Mouse (Mus musculus) heart, postnatal 10 days (tissue): Measurements from ENCODE around the gene Bcat2. TPM values are rescaled to one million over a fixed set of nuclear protein-coding genes. Genes with fewer than 3 reads are reported as not detected.

Experiments
- DNase-seq, 2 experiments: peaks; one replicate each; pipeline ENCODE4 v3.0.0; 2021
- intact Hi-C: fragments of 180-260 bp; cut with DNase I; formaldehyde crosslinking; loops from one replicate; pipeline ENCODE4 v1.15.1; 2025
- total RNA-seq, 2 experiments: library from RNA; stranded (reverse); gene quantifications; 2 replicates each; pipeline ENCODE4 v1.2.3; 2021

Gene Bcat2
- total RNA-seq, 2 experiments from 2014 or later, result 54.7 to 54.9 TPM

DNA sequence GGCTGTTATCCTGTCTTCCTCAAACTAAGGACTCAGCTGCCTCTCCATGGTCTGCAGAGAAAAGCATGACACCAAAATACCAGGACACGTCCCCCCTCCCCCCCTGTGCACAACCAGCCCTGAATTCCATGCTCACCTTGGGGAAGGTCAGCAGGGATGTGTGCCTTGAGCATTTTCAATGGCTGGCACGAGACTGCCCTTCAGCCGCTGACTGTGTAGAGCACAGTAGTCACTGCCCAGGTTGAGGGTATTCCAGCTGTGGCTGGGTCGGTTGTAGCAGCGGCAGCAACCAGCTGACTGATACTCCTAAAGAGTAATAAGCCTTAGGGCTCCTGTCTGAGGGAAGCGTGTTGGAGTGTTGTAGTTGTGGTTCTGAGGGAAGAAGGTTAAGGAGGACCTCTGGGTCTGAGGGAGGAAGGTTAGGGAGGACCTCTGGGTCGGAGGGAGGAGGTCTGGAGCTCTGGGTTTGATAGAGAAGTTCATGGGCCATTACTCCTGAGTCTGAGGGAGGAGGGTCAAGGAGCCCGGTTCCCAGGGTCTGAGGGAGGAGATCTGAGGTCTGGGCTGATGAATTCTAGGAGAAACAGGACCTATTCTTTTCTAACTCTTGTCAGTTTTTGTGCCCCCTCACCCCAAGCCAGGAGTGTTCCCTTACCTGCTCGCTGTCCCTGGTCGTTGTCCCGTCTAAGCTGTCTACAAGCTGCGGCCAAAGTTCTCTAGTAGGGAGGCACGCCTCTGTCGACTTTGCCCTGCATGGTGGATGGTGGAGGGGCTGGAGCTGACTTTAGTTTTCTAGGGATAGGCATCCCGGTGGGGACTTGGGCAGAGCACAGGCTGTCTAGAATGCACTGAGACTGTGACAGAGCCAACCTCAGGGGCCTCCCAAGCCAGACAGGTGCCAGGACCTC lies 4.8 kb downstream of the Bcat2 start:
- intact Hi-C loops, result no loop called here
- DNase-seq, result peak in 1 of 2 experiments; percentile 23

DNA sequence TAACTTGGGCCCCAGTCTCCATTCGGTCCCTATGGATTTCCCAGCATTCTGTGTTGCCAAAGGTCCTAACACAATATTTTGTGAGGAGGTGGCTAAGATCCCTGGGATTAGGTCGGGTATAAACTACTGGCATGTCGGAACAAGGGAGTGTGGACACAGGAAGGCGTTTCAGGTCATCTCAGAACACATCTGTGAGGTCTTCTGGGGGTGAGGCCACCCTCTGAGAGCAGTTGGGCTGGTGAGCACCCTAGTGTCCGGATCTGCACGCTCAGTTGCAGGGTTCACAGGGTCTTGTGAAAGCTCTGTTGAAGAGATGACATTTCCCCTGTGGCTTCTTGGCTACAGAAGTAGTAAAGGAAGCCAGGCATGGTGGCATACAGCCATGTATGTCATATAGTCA lies 16.0 kb downstream of the Bcat2 start:
- intact Hi-C loops, result no loop called here
- no peak for DNase-seq

DNA sequence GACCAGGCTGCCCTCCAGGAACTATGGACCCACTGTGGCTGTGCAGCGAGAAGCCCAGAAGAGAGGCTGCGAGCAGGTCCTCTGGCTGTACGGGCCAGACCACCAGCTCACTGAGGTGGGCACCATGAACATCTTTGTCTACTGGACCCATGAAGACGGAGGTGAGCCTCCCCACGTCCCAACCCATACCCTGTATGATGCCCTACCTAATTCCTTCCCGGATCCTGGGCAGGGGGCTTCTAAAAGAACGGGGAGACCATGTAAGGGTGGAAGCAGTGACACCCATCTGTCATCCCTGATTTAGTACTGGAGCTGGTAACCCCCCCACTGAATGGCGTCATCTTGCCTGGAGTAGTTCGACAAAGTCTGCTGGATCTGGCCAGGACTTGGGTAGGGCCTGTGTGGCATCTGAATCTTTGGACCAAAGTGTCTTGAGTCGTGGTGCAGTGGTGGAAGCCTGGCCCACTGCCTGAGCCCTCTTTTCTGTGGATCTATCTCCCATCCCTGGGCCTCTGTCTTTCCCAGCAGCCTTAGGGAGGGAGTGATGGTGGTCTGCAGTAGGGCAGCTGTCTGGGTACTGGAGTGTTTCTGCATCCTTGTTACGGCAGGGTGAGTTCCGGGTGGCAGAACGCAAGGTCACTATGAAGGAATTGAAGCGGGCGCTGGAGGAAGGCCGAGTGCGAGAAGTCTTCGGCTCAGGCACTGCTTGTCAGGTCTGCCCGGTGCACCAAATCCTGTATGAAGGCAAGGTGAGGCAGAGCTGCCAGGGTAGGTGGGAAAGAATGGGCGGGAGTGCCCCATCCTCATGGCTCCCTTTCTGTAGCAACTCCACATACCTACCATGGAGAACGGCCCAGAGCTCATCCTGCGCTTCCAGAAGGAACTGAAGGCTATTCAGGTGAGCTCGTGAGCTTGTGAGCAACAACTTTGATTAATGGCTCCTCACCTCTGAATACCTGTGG lies 18.0 kb downstream of the Bcat2 start:
- no peak for DNase-seq
- intact Hi-C loops, result loop anchor here (2.0 kb wide), 1 partner anchor 17 kb away; the partner anchor contains the start of gene Bcat2

DNA sequence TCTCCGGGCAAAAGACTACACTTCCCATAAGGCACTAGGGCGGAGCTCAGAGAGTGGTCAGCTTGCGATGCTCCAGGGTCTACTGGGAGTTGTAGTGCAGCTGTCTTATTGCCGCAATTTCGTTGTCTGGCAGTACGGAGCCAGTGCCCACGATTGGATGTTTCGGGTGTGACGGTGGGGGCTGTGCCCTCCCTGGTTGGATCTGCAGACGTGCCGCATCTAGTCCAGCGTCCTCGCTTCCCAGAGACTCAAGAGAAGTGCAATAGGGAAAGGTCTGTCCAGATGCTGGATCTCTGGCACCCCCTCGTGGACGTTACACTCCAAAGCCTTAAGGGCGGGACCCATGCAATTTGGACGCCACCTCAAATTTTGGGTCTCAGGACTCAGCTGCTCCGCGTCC lies 19.2 kb downstream of the Bcat2 start:
- intact Hi-C loops, result loop anchor here (2.0 kb wide), 1 partner anchor 18 kb away; the partner anchor contains the start of gene Bcat2
- peak; percentile 96 to 97 for DNase-seq

DNA sequence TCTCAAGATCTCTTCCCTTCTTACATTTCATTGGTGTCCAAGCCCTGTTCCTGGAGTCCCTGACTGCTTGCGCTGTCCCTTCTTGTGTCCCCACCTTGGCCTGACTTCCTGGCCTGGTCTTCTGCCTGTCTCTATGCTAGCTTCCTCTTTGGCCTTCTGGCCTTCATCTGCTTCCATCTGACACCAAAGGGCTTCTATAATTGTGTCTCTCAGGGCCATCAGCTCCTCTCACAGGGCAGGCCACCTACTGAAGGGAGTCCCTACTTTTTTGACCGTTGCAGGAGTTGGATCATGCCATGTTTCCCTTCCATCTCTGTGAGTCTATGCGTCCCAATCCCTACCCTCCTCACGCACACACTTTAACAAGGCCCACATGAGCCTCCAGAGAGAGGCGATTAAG lies 19.9 kb downstream of the Bcat2 start:
- intact Hi-C loops, result loop anchor here (1.0 to 2.0 kb wide), 2 partner anchors 19 to 34 kb away; partner anchors contain the start of gene Bcat2
- DNase-seq, result no peak

DNA sequence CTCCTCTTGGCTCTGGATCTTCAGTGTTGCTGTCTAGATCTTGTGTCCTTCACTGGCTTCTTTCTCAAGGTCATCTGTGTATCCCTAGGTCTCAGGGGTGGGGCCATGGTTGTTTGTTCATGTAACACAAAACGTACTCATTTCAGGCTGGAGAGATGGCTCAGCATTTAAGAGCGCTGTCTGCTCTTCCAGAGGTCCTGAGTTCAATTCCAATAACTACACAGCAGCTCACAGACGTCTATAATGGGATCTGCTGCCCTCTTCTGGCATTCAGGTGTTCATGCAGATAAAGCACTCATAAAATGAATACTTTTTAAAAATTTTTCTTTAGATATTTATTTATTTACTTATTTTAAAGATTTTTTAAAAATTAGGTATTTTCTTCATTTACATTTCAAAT lies 20.9 kb downstream of the Bcat2 start:
- DNase-seq, result no peak
- intact Hi-C loops, result loop anchor here (1.0 kb wide), 1 partner anchor 35 kb away; no protein-coding TSS in a partner anchor

DNA sequence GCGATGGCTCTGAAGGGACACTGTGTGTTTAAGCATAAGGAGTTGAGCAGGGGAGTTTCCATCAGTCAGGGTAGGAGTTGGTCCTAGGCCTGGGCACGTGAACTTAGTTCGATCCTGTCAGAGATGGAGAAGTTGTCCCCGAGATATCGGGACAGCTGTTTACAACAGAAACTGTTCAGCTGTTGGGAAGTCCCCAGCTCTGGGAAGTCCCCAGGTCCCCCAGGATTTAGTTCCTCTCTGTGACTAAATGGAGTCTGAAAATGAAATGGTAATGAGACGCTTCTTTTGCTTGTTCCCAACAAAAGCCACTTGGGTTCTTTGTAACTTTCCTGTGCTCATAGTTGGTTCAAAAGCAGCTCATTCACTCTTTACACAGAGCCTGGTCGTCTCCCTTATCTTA lies 21.9 kb downstream of the Bcat2 start:
- DNase-seq, result no peak
- intact Hi-C loops, result no loop called here

DNA sequence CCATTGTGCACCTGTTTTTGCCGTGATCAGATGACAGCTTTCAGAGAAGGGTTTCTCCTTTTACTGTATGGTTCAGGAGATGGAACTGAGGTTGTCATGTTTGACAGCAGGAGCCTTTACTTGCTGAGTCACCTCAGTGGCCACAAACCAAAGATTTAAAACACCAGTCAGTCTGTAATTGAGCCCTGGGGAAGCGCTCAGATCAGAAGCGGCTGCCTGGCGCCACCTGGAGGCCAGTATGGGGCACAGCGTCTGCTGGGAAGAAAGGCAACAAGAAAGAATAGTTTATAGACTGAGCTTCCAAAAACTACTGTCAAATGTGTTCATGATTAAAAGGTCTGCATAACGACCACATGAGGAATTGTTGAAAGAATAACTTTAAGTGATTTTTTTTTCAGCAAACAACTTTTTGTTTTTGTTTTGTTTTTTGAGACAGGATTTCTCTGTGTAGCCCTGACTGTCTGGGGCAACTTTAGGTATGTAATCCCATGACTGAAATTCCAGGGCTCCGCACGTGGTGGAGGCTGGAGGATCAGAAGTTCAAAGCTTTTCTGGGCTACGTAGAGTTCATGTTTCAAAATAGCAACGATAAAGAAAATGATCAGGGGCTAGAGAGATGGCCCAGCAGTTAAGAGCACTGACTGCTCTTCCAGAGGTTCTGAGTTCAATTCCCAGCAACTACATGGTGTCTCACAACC lies 23.3 kb downstream of the Bcat2 start:
- intact Hi-C loops, result loop anchor here (1.0 kb wide), 1 partner anchor 89 kb away; no protein-coding TSS in a partner anchor
- peak; percentile 79 to 85 for DNase-seq

DNA sequence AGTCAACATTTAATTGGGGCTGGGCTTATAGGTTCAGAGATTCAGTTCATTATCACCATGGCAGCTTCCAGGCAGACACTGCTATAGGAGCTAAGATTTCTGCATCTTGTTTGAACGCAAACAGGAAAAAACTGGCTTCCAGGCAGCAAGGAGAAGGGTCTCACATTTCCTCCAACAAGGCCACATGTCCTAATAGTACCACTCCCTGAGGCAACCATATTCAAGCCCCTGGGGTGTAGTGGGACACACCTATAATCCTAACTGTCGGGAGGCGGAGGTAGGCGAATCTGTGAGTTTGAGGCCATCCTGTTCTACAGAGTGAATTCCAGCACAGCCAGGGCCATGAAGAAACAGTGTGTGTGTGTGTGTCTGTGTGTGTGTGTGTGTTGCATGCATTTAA lies 25.2 kb downstream of the Bcat2 start:
- DNase-seq, result no peak
- intact Hi-C loops, result loop anchor here (2.0 kb wide), 1 partner anchor 30 kb away; no protein-coding TSS in a partner anchor

DNA sequence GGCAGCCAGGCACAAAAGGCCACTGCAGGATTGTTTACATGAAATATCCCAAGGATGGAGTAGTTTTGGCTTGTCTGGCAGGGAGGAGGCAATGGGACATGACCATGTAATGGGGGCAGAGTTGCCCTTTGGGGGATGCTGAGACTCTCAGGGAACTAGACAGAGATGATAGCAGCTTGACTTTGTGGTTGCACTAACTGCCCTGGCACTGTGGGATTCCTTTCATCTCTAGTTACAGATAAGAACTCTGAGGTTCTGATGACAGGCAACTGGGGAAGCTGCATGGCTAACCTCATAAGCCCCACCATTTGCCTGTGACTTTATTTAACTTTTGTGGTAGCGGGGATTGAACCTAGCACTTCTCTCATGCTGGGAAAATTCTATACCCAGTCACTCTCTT lies 26.2 kb downstream of the Bcat2 start:
- DNase-seq, result no peak
- intact Hi-C loops, result no loop called here

DNA sequence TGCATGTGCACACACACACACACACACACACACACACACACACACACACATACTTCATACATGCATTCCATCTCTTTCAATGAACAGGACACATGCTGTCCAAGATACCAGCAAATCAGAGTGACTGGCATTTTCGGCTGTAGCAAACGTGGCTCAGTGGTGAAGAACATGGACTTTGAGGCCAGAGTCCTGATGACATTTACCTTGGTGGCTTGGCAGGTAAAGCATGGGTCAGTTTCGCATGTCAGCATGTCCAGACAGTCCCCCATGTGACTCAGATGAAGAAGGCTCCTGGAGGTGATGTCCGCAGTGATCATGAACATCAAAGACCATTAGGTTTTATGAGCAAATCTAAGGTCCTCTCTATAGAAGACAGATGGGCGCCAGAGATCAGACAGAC lies 27.1 kb downstream of the Bcat2 start:
- no peak for DNase-seq
- intact Hi-C loops, result no loop called here

DNA sequence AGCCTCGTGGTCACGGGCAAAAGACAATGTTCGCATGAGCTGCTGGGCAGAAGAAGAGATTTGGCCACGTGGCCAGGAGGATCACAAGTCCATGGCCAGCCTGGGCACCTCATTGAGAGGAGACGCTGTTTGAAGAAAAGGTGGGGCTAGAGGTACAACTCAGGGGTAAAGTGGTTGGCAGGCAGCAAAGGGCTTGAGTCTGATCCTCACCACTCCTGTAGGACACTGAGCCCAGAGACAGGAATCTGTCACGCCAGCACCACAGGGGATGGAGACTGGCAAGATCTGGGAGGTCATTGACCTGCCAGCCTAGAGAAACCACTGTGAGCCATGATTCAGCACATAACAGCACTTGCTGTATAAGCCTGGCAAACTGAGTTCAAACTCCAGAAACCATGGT lies 27.6 kb downstream of the Bcat2 start:
- no peak for DNase-seq
- intact Hi-C loops, result no loop called here

DNA sequence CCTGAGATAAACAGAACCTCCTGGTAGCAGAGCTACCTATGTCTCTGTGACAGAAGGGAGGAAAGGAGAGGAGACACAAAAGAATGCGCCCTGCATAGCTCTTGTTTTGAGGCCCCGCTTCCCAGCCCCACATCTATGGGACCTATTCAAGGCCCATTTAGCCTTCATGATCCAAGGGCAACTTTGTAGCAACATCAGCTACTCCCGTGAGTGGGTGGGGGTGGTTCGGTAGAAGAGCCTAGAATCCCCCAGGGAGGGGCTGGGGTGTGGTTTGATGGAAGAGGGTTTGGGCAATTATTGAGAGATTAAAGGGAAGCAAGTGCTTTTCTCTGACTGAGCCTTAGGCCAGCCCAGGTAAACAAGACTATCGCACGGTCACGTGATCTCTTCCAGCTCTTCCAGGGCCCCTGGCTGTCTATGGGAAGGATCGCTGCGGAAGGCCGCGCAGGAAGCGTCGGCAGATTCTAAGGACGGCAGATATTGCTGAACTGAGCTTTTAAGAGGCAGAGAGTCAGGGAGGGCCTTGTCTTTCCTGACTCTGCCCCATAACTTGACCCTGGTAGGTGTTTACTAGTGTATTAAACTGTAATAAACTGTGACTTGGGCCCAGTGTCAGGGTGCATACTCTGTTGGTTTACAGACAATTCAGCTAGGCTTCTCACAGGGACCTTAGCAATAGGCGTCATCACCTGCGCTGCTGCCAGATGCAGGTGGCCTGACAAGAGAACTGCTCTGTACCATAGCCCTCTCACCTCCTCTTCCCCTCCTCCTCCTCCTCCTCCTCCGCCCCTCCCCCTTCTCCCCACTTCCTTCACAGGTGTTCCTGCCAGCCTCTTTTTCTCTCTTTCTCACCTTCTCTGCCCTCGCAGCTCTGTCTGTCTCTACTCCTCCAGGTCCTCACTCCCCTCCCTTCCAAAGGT lies 29.3 kb downstream of the Bcat2 start:
- no peak for DNase-seq
- intact Hi-C loops, result no loop called here

DNA sequence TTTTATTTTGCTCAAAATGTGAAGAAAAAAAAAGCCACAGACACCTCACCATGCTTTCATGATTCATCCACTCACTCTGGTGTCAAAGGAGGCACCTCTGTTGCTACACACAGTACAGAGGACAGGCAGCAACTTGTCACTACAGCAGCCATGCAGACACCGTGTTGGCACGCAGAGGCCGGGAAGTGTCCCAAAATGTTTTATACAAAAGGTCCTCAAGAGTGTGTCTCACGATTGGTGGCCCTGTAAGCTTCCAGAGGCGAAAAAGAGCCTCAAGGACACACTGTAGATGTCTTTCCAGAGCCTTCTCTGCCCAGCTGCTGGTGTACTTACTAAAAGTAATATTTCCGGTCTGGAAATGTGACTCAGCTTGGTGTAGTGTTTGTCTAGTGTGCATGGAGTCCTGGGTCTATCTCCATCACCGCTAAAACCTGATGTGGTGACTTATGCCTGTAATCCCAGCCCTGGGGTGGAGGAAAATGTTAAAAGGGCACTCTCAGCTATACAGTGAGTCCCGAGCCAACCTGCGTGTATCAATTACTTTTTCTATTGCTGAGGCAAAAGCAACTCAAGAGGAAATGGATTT lies 35.8 kb downstream of the Bcat2 start:
- intact Hi-C loops, result no loop called here
- no peak for DNase-seq

DNA sequence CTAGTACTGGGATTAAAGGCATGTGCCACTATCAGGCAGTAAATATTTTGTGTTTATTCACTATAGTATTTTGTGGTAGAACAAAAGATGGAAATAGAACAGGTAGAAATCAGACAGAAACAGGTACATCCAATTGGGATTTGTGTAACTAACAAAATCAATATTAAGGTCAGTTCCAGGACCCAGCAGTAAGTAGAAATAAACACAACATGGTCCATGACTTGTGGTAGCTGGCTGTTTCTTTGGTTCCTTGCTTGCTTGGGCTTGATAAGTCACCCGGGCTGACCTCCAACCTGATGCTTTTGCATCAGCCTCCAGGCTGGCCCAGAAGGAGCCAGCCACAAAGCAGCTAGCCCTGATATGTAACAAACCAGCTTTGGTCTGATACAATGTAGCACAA lies 39.6 kb downstream of the Bcat2 start:
- no peak for DNase-seq
- intact Hi-C loops, result no loop called here

DNA sequence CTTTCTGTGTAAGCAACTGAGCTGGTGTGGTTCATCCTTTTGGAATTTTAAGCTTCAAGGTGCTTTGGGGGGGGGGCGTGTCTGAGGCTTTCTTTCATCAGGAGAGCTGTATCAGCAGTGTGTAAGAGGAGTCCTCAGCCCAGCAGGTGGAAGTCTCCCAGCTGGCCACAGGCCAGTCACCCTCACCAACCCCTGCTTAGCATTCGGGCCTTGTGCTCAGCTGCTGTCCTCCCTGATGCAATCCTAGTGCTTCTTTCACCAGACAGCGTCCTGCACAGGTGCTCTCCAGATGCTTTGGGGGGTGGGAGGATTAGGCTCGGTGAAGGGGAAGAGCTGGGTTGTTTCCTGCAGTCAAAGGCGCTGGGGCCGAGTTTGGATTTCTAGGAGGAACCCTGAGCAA lies 46.3 kb downstream of the Bcat2 start:
- intact Hi-C loops, result no loop called here
- DNase-seq, result peak in 1 of 2 experiments; percentile 54

DNA sequence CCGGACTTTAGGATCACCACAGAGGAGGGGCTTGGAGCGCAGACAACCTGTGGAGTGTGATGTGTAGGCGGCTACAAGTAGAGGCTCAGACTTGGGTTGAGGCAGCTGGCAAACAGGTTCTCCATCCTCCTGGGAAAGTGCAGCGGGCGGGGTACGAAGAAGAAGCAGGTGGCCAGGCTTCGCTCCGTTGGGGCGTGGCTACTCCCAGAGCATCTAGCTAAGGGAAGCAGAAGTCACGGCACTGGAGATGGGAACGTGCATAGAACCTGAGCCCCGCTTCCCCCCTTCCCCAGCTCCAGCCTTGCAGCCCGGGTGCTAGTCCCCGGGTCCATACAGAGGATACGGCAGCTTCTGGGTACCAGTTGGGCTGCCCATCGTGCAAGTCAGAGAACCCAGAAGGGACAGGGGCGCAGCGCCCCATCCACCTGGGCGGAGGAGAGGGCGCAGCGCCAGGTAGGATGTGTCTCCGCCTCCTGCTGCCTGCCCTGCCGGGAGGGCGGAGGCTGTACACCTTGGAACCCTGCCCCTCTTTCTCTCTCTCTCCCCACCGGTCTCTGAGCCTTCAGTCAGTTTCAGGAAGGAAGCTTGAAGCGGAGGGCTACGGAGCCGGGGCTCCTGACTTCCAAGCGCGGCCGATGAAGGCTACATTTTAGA lies 47.2 kb downstream of the Bcat2 start, which contains the start of gene Fut1:
Gene Fut1, plus strand, starts transcription at position 248 of the 654 bp plus-strand sequence.
- intact Hi-C loops, result no loop called here
- DNase-seq, result no peak

DNA sequence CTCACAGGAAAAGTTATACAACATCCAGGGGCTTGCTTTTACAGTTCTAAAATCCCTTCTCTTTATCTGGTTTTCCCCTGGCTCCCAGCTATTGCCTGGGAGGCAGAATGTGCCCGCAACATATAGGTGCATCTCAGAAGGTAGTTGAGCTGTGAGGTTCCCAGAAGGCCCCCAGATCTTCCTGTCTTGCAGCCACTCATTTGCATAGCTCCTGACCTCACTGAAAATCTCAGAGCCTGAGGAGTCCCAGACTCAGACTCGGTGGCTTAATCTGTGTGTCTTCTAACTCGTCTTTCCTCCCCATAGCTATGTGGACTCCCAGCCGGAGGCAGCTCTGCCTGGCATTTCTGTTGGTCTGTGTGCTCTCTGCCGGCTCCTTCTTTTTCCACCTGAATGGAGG lies 48.4 kb downstream of the Bcat2 start:
- intact Hi-C loops, result no loop called here
- DNase-seq, result no peak
